Mouse (Mus musculus) E14TG2a.4 (cell line): Measurements from ENCODE around the gene Rhbdl1.

Experiments
- H3K27me3 ChIP-seq: 2 replicates; pipeline ENCODE4 v1.6.1; 2014; ENCODE audit warnings: low read length, control low read depth; ENCODE audit not compliant: insufficient read depth
- H3K36me3 ChIP-seq: 2 replicates; pipeline ENCODE4 v1.6.1; 2014; ENCODE audit warnings: low read length, control low read depth; ENCODE audit not compliant: insufficient read depth
- H3K4me1 ChIP-seq: replicated peaks from 2 replicates; pipeline ENCODE4 v1.6.1; 2014; ENCODE audit warnings: low read depth, low read length, control low read depth
- H3K4me3 ChIP-seq: replicated peaks from 2 replicates; pipeline ENCODE4 v1.5.1; 2014; ENCODE audit warnings: mild to moderate bottlenecking, low read length
- H3K9me3 ChIP-seq: 2 replicates; pipeline ENCODE4 v1.6.1; 2014; ENCODE audit warnings: low read length, control low read depth
- CTCF ChIP-seq: conservative IDR thresholded peaks from 2 replicates; pipeline ENCODE4 v1.5.1; 2014; ENCODE audit warnings: low read length
- NANOG ChIP-seq: IDR thresholded peaks from 2 replicates; pipeline ENCODE4 v1.6.1; 2014; ENCODE audit warnings: borderline replicate concordance, low read length, mixed read lengths
- POU5F1 ChIP-seq: IDR thresholded peaks from 2 replicates; pipeline ENCODE4 v1.6.1; 2014; ENCODE audit warnings: low read length, borderline replicate concordance

Gene Rhbdl1

DNA sequence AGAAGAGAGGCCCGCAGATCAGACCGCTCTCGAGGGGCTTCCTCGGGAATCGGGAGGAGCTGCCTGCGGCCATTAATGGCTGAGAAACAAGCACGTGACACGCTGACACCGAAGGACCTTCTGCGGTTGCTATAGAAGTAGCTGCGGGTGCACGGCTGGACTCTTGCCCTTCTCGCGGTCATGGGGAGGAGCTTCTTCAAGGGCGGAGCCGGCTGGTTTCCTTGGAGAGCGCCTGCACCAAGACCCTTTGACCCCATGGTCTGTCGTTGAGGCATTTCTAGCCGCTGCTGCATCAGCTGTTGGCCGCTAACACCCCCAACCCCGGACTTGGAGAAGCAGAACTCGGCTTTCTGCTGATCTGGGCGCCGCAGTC lies 3.8 kb downstream of the Rhbdl1 start, which contains the start of gene Stub1:
TSS of gene Stub1 (minus strand) at position 114 of the 373 bp plus-strand sequence.
- TF ChIP-seq POU5F1 (no peak), NANOG (no peak)
- peaks cover 83% of the 10 kb centered on the region for H3K4me1 ChIP-seq
- peak within 1 kb of the TSS; percentile 95 for H3K4me3 ChIP-seq
- peaks cover 11% of the 10 kb centered on the region for H3K27me3 ChIP-seq
- H3K9me3 ChIP-seq: no peaks in the 10 kb centered on the region
- H3K36me3 ChIP-seq: peaks cover 65% of the 10 kb centered on the region

DNA sequence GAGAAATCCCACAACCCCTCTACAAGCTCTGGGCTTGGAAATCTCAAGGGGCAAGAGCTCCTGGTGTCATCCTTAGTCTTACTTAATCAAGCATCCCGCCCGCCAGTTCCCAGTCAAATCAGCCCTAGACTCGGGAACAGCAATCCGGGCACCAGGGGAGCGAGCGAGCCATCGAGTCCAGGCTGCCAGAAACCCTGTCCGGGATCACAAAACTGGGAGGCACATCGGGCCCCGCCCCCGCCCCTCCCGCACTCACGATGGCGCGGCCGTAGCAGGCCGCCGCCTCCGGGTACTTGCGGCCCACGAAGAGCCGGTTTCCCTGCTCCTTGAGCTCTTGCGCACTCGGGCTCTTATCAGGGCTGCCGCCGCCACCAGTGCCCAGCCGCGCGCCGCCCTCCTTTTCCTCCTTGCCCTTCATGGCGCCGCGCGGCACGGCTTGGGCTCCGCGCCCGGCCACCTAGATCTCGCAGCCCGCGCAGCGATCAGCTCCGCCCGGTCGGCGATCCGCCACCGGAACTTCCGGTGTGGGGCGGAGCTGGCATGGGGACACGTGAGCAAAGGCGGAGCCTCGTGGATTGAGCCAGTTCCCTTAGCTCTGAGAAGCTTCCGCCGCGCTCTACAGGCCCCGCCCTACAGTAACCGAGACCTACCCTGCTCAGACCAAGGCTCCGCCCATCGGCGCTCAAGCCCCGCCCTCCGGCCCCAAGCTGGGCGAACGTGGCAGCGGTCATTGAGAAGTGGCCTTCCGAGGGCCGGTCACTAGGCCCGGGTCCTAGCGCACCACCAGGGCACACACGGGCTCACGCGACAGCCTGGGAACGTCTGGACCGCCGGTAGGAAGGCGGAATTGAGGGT lies 4.4 kb downstream of the Rhbdl1 start:
- Histone ChIP-seq H3K27me3 (peaks cover 11% of the 10 kb centered on the region), H3K9me3 (no peaks in the 10 kb centered on the region), H3K4me3 (peak overlapping the region; percentile 95), H3K4me1 (peaks cover 85% of the 10 kb centered on the region), H3K36me3 (peaks cover 65% of the 10 kb centered on the region)
- TF ChIP-seq CTCF (no peak), POU5F1 (no peak), NANOG (no peak)

DNA sequence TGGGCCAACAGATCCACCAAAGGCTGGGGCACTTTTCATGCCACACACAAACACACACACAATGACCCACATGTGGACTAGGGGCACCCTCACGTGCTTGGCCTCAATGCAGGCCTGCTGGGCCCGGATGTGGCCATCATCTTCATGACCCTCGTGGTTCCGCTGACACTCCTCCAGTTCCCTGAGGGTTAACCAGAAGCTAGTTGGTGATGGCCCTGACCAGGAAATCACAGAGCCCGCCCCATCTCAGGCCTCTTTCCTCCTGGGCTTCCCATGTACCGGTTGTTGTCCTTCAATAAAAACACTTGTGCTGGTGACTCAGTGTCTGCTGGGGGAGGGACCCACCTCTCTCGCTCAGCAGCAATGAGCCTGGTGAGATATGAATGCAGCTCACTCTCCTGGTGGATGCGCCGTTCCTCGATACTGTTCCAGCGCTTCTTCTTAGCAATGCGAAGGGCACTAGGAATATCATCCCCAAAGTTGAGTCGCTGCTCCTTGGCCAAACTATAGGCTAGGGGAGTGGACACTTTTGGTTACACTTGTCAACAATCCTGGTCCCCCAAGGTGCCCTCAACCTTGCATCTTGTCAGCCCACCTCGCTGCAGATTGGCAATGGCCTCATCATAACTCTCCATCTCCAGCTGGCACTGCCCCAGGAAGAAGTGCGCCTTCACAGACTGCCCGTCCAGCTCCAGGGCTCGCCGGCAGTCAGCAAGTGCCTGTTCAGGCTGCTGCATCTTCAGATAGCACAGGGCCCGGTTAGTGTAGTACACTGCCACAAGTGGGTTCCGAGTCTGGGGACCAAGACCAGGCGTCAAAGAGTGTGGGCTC lies 5.4 kb downstream of the Rhbdl1 start:
- TF ChIP-seq NANOG (no peak), CTCF (no peak), POU5F1 (no peak)

GRCm38 (mm10) chr17:25830806-25831431 lies 6.2 kb downstream of the Rhbdl1 start:
- TF ChIP-seq NANOG (no peak), CTCF (no peak), POU5F1 (no peak)
- Histone ChIP-seq H3K36me3 (peaks cover 74% of the 10 kb centered on the region), H3K9me3 (no peaks in the 10 kb centered on the region), H3K4me3 (peak overlapping the region; percentile 95), H3K27me3 (peaks cover 2% of the 10 kb centered on the region; the same call in 1 of the 2 replicates), H3K4me1 (peaks cover 86% of the 10 kb centered on the region)

More for the DNA sequence above, 5.4 kb downstream of the Rhbdl1 start:
- H3K9me3 ChIP-seq: no peaks in the 10 kb centered on the region
- H3K27me3 ChIP-seq: peaks cover 9% of the 10 kb centered on the region
- peak overlapping the region; percentile 95 for H3K4me3 ChIP-seq
- H3K36me3 ChIP-seq: peaks cover 71% of the 10 kb centered on the region
- H3K4me1 ChIP-seq: peaks cover 86% of the 10 kb centered on the region

DNA sequence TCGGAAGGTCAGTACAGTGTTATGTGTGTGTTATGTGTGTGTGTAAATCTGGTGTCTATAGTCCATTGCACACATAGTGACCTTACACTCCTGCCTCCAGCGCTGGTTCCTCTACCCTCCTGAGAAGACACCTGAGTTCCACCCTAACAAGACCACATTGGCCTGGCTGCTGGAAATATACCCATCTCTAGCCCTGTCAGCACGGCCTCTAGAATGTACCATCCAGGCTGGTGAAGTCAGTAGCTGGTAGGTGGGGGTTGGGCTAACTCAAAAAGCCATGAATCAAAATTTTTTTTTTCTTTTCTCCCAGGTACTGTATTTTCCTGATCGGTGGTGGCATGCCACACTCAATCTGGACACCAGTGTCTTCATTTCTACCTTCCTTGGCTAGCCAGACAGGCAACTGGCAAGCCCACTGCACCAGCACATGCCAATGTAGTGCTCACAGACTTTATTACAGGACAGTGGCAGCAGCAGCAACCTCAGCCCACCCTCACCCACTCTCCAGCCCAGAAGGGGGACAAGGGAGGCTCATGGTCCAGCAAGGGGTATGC lies 6.8 kb downstream of the Rhbdl1 start:
- Histone ChIP-seq H3K36me3 (peaks cover 74% of the 10 kb centered on the region), H3K9me3 (no peaks in the 10 kb centered on the region), H3K27me3 (no peaks in the 10 kb centered on the region), H3K4me3 (peak overlapping the region; percentile 95), H3K4me1 (peaks cover 86% of the 10 kb centered on the region)
- TF ChIP-seq CTCF (no peak), NANOG (no peak), POU5F1 (no peak)

GRCm38 (mm10) chr17:25829558-25830017 lies 7.5 kb downstream of the Rhbdl1 start:
- Histone ChIP-seq H3K36me3 (peaks cover 72% of the 10 kb centered on the region), H3K4me3 (peak overlapping the region; percentile 95), H3K4me1 (peaks cover 86% of the 10 kb centered on the region), H3K27me3 (no peaks in the 10 kb centered on the region), H3K9me3 (no peaks in the 10 kb centered on the region)
- TF ChIP-seq POU5F1 (no peak), NANOG (no peak)

GRCm38 (mm10) chr17:25828712-25829557 lies 8.2 kb downstream of the Rhbdl1 start, which contains the start of gene Jmjd8:
TSS of gene Jmjd8 (plus strand) at chr17:25828867.
- TF ChIP-seq CTCF: peak; percentile 27
- no peak for TF ChIP-seq POU5F1
- Histone ChIP-seq H3K4me1 (peaks cover 86% of the 10 kb centered on the region), H3K4me3 (peak within 1 kb of the TSS; percentile 95), H3K36me3 (peaks cover 66% of the 10 kb centered on the region), H3K27me3 (no peaks in the 10 kb centered on the region), H3K9me3 (no peaks in the 10 kb centered on the region)
